Mouse (Mus musculus) E14TG2a.4 (cell line): ENCODE data around the gene Ppt1.

Experiments
- CTCF ChIP-seq: conservative IDR thresholded peaks from 2 replicates; pipeline ENCODE4 v1.5.1; 2014; ENCODE audit warnings: low read length
- POU5F1 ChIP-seq: IDR thresholded peaks from 2 replicates; pipeline ENCODE4 v1.6.1; 2014; ENCODE audit warnings: low read length, borderline replicate concordance

DNA sequence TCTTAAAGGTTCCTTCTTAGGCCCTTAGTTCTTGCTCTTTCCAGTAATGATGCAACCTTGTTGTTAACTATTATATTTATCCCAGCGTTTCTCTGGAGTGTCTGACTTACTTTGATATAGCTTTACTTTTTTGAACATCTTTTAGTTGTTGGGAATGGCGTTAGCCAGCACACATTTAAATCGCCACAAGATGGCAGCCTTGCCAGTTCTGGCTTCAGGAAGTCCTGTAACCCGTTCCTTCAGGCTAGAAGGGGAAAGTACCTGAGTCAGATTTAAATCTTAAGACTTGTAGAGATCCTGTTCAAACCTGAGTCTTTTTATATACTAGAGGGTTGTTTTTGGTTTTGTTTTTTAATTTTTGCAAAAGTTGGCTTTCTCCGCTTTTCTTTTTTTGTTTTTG lies 62.3 kb downstream of the Ppt1 start:
- TF ChIP-seq CTCF (peak; percentile 66), POU5F1 (no peak)
